Mouse (Mus musculus) cortical plate, adult 2 months (tissue): ENCODE results near the gene Krt12.

ENCODE experiments used
- CTCF ChIP-seq: fragments of 200-500 bp; IDR thresholded peaks from 2 replicates; pipeline ENCODE4 v1.5.1; 2011; ENCODE audit warnings: mild to moderate bottlenecking, control low read depth, low read length; ENCODE audit not compliant: insufficient read depth; ENCODE audit errors: extremely low read depth
- POLR2A ChIP-seq: fragments of 200-500 bp; IDR thresholded peaks from 2 replicates; pipeline ENCODE4 v1.6.1; 2011; ENCODE audit warnings: mild to moderate bottlenecking, low read length, control low read depth; ENCODE audit not compliant: insufficient read depth; ENCODE audit errors: extremely low read depth

DNA sequence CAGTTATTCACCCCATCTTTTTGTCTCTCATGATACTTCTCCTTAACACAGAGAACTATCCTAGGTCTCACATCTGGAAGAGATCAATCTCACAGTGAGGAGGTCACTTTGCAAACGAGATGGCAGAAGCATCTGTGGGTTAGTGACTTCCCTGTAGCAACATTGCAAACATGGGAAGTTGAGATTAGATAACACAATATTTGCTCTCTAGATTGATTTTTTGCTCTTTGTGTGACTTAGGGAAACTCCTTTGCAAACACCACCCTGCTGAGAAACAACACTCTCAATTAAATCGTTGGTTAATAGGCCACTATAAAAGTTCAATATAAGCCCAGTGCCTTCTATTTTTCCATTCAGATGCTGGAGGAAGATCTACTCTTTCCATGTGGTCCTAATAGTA lies 26.7 kb upstream of the Krt12 start:
- TF ChIP-seq POLR2A (no peak), CTCF (no peak)
